Mouse (Mus musculus) spleen, postnatal 0 days (tissue): ENCODE data around the gene Aym1. TPM values are rescaled to one million over a fixed set of nuclear protein-coding genes. Genes with fewer than 3 reads are reported as not detected.

Experiments used
- polyA plus RNA-seq: library from polyadenylated mRNA; unstranded; fragments of >200 nt; fragmentation: Nextera tagmentation; extraction: Ambion mirVana; gene quantifications from 2 replicates; pipeline ENCODE4 v1.2.1, GENCODE M21; 2015

Aym1 gene
- polyA plus RNA-seq = not detected in 2 replicates

GRCm38 (mm10) chr5:113357186-113357585 is at the start of gene Aym1:
Gene Aym1 (plus strand): TSS chr5:113357294.

GRCm38 (mm10) chr5:113310377-113311003 is 46.6 kb upstream of the Aym1 start, which contains the start of gene Sgsm1:
Gene Sgsm1 (minus strand): TSS chr5:113310786.

Other genes starting within 250 kb of the Aym1 start
- 1.9 and 2.4 TPM in 2 replicates for gene 2900026A02Rik, start 136.1 kb upstream of the Aym1 start, polyA plus RNA-seq
- not detected in 2 replicates for gene Tmem211, start 130.4 kb upstream of the Aym1 start, polyA plus RNA-seq
- gene Sgsm1, start 46.5 kb upstream of the Aym1 start, polyA plus RNA-seq = 0.25 and 0.30 TPM in 2 replicates
- gene Wscd2, start 133.0 kb downstream of the Aym1 start, polyA plus RNA-seq = 0.60 and 0.80 TPM in 2 replicates